Mouse (Mus musculus) MEL (cell line): ENCODE measurements around the gene Gm8947. TPM values are rescaled to one million over a fixed set of nuclear protein-coding genes. Genes with fewer than 3 reads are reported as not detected.

Experiments used
- DNase-seq: peaks from one replicate; pipeline ENCODE4 v3.0.0; 2011; ENCODE audit warnings: low read depth, low spot score
- H3K27ac ChIP-seq: 2 replicates; pipeline ENCODE4 v1.5.1; 2012; ENCODE audit warnings: low read depth, mild to moderate bottlenecking, control low read depth, low read length, moderate library complexity; ENCODE audit not compliant: control insufficient read depth
- H3K27me3 ChIP-seq, 2 experiments: fragments of 150-350 bp in 1 of 2; sonication (generic) in 1 of 2; 2 replicates each; pipeline ENCODE4 v1.6.1; 2012; ENCODE audit warnings: low read length in 2 of 2, mild to moderate bottlenecking in 2 of 2, improper control_type of control experiment in 1 of 2, moderate library complexity in 1 of 2; ENCODE audit not compliant: insufficient read depth in 2 of 2, control insufficient read depth in 1 of 2
- H3K36me3 ChIP-seq, 2 experiments: 2 replicates each; pipeline ENCODE4 v1.6.1; 2012 to 2014; ENCODE audit warnings: low read length in 2 of 2, improper control_type of control experiment in 1 of 2, inconsistent platforms in 1 of 2, mild to moderate bottlenecking in 1 of 2; ENCODE audit not compliant: insufficient read depth in 2 of 2, control insufficient read depth in 1 of 2
- H3K4me1 ChIP-seq, 2 experiments: fragments of 150-350 bp in 1 of 2; sonication (generic) in 1 of 2; 2 replicates each; pipeline ENCODE4 v1.6.1; 2012; ENCODE audit warnings: low read length in 2 of 2, improper control_type of control experiment in 1 of 2, mild to moderate bottlenecking in 1 of 2; ENCODE audit not compliant: insufficient read depth in 2 of 2, control insufficient read depth in 1 of 2
- H3K4me3 ChIP-seq, 2 experiments: fragments of 150-350 bp in 1 of 2; sonication (generic) in 1 of 2; 2 replicates each; pipeline ENCODE4 v1.5.1; 2012; ENCODE audit warnings: low read depth in 2 of 2, low read length in 2 of 2, mild to moderate bottlenecking in 2 of 2, moderate library complexity in 2 of 2, control low read depth in 1 of 2, improper control_type of control experiment in 1 of 2; ENCODE audit not compliant: control insufficient read depth in 1 of 2, insufficient read depth in 1 of 2
- H3K79me2 ChIP-seq: 2 replicates; pipeline ENCODE4 v1.6.1; 2012; ENCODE audit warnings: mild to moderate bottlenecking, low read length, moderate library complexity; ENCODE audit not compliant: control insufficient read depth, poor library complexity, insufficient read depth
- H3K9ac ChIP-seq: 2 replicates; pipeline ENCODE4 v1.6.1; 2012; ENCODE audit warnings: low read depth, mild to moderate bottlenecking, control low read depth, low read length, moderate library complexity; ENCODE audit not compliant: control insufficient read depth, poor library complexity, severe bottlenecking
- H3K9me3 ChIP-seq: fragments of 150-350 bp; sonication (generic); replicated peaks from 2 replicates; pipeline ENCODE4 v1.6.1; 2012; ENCODE audit warnings: mild to moderate bottlenecking, low read length, improper control_type of control experiment, moderate library complexity; ENCODE audit not compliant: insufficient read depth
- ELF1 ChIP-seq: IDR thresholded peaks from 2 replicates; pipeline ENCODE4 v1.6.1; 2014; ENCODE audit warnings: low read depth, mild to moderate bottlenecking, inconsistent platforms, low read length, improper control_type of control experiment, moderate library complexity
- ETS1 ChIP-seq: IDR thresholded peaks from 2 replicates; pipeline ENCODE4 v1.6.1; 2012; ENCODE audit warnings: low read depth, mild to moderate bottlenecking, inconsistent platforms, low read length, improper control_type of control experiment, moderate library complexity
- GABPA ChIP-seq: IDR thresholded peaks from 2 replicates; pipeline ENCODE4 v1.6.1; 2012; ENCODE audit warnings: low read depth, mild to moderate bottlenecking, inconsistent platforms, low read length, improper control_type of control experiment, moderate library complexity
- JUND ChIP-seq: IDR thresholded peaks from 2 replicates; pipeline ENCODE4 v1.6.1; 2011; ENCODE audit warnings: low read depth, mild to moderate bottlenecking, improper control_type of control experiment, low read length
- MAFK ChIP-seq: IDR thresholded peaks from 2 replicates; pipeline ENCODE4 v1.6.1; 2011; ENCODE audit warnings: low read depth, mild to moderate bottlenecking, low read length, improper control_type of control experiment, borderline replicate concordance
- MAZ ChIP-seq: IDR thresholded peaks from 2 replicates; pipeline ENCODE4 v1.6.1; 2012; ENCODE audit warnings: low read depth, mild to moderate bottlenecking, inconsistent platforms, low read length, improper control_type of control experiment
- MEF2A ChIP-seq: IDR thresholded peaks from 2 replicates; pipeline ENCODE4 v1.6.1; 2014; ENCODE audit warnings: low read depth, mild to moderate bottlenecking, inconsistent platforms, low read length, improper control_type of control experiment; ENCODE audit not compliant: poor library complexity, insufficient replicate concordance, severe bottlenecking; ENCODE audit errors: extremely low read depth
- MYB ChIP-seq: IDR thresholded peaks from 2 replicates; pipeline ENCODE4 v1.6.1; 2011; ENCODE audit warnings: mild to moderate bottlenecking, low read depth, low read length, improper control_type of control experiment
- NELFE ChIP-seq: IDR thresholded peaks from 2 replicates; pipeline ENCODE4 v1.6.1; 2011; ENCODE audit warnings: low read depth, low read length, improper control_type of control experiment
- NRF1 ChIP-seq: IDR thresholded peaks from 2 replicates; pipeline ENCODE4 v1.6.1; 2014; ENCODE audit warnings: low read depth, mild to moderate bottlenecking, inconsistent platforms, low read length, improper control_type of control experiment, moderate library complexity; ENCODE audit not compliant: poor library complexity, insufficient read depth, severe bottlenecking
- POLR2A ChIP-seq, 2 experiments: IDR thresholded peaks; 2 replicates each; pipeline ENCODE4 v1.6.1; 2011 to 2012; ENCODE audit warnings: low read length in 2 of 2, mild to moderate bottlenecking in 2 of 2, control low read depth in 1 of 2, improper control_type of control experiment in 1 of 2, low read depth in 1 of 2, moderate library complexity in 1 of 2; ENCODE audit not compliant: control insufficient read depth in 1 of 2, insufficient read depth in 1 of 2, poor library complexity in 1 of 2
- POLR2AphosphoS5 ChIP-seq: IDR thresholded peaks from 2 replicates; pipeline ENCODE4 v1.6.1; 2012; ENCODE audit warnings: low read depth, borderline replicate concordance, mild to moderate bottlenecking, inconsistent platforms, low read length, moderate library complexity, mixed read lengths
- RCOR1 ChIP-seq: IDR thresholded peaks from 2 replicates; pipeline ENCODE4 v1.6.1; 2012; ENCODE audit warnings: low read depth, mild to moderate bottlenecking, inconsistent platforms, low read length, improper control_type of control experiment
- UBTF ChIP-seq: IDR thresholded peaks from 2 replicates; pipeline ENCODE4 v1.6.1; 2012; ENCODE audit warnings: low read depth, mild to moderate bottlenecking, inconsistent platforms, low read length, improper control_type of control experiment, moderate library complexity, borderline replicate concordance; ENCODE audit not compliant: insufficient read depth
- ZC3H11A ChIP-seq: IDR thresholded peaks from 2 replicates; pipeline ENCODE4 v1.6.1; 2012; ENCODE audit warnings: low read depth, mild to moderate bottlenecking, inconsistent platforms, low read length, improper control_type of control experiment
- polyA plus RNA-seq, 2 experiments: library from polyadenylated mRNA; stranded (reverse) in 1 of 2; unstranded in 1 of 2; fragments of >175 nt in 1 of 2; fragments of >200 nt in 1 of 2; gene quantifications; 2 replicates each; pipeline versions ENCODE4 v1.2.1 to v1.2.4; 2012; ENCODE audit warnings: low replicate concordance in 2 of 2, low read depth in 1 of 2; ENCODE audit not compliant: insufficient read length in 2 of 2, insufficient read depth in 1 of 2, missing spikeins in 1 of 2
- total RNA-seq: library from RNA; depleted of rRNA; stranded (reverse); fragments of 300-350 nt; gene quantifications from 2 replicates; pipeline ENCODE4 v1.2.3, GENCODE M21; 2012

The Gm8947 gene
- total and polyA plus RNA-seq, 3 experiments: 0.08 TPM; not detected in 2

GRCm38 (mm10) chr1:151228320-151228989, 36.3 kb downstream of the Gm8947 start:
- H3K4me1 ChIP-seq: no peaks in the 10 kb centered on the region
- no peaks in the 10 kb centered on the region for H3K79me2 ChIP-seq
- H3K27ac ChIP-seq: no peak overlapping the region
- H3K36me3 ChIP-seq: no peaks in the 10 kb centered on the region
- no peak for TF ChIP-seq ZC3H11A
- TF ChIP-seq NRF1: no peak
- TF ChIP-seq UBTF: no peak
- no peak for TF ChIP-seq NELFE
- TF ChIP-seq MAFK: no peak
- no peak for TF ChIP-seq MYB
- TF ChIP-seq POLR2AphosphoS5: no peak
- TF ChIP-seq RCOR1: no peak
- TF ChIP-seq, all 39 proteins: peak for 0
- H3K9ac ChIP-seq: no peak overlapping the region
- H3K27me3 ChIP-seq: no peaks in the 10 kb centered on the region
- no peaks in the 10 kb centered on the region for H3K9me3 ChIP-seq
- DNase-seq: peak; percentile 39
- no peak overlapping the region for H3K4me3 ChIP-seq

GRCm38 (mm10) chr1:151232346-151232745, 40.2 kb downstream of the Gm8947 start:
- Histone ChIP-seq H3K4me3 (no peak overlapping the region), H3K4me1 (no peaks in the 10 kb centered on the region), H3K27me3 (no peaks in the 10 kb centered on the region; a peak in 1 of 4 replicates), H3K36me3 (no peaks in the 10 kb centered on the region), H3K9me3 (no peaks in the 10 kb centered on the region), H3K79me2 (no peaks in the 10 kb centered on the region), H3K27ac (no peak overlapping the region), H3K9ac (no peak overlapping the region)
- TF ChIP-seq MAZ: no peak
- TF ChIP-seq MEF2A: no peak
- TF ChIP-seq ETS1: no peak
- no peak for TF ChIP-seq POLR2A (IDR thresholded peaks at IDR 0.05; ENCODE audit: control insufficient read depth in 1 of 2, insufficient read depth in 1 of 2, low read depth in 1 of 2, low read length in 2 of 2, poor library complexity in 1 of 2)
- TF ChIP-seq ELF1: no peak
- TF ChIP-seq GABPA: no peak
- TF ChIP-seq JUND: no peak
- DNase-seq: no peak
